Mouse (Mus musculus) kidney, adult 8-10 months (tissue): ENCODE data around the gene Snupn.

Experiments
- DNase-seq, 2 experiments: peaks; one replicate each; pipeline ENCODE4 v3.0.0; 2022

Gene Snupn

DNA sequence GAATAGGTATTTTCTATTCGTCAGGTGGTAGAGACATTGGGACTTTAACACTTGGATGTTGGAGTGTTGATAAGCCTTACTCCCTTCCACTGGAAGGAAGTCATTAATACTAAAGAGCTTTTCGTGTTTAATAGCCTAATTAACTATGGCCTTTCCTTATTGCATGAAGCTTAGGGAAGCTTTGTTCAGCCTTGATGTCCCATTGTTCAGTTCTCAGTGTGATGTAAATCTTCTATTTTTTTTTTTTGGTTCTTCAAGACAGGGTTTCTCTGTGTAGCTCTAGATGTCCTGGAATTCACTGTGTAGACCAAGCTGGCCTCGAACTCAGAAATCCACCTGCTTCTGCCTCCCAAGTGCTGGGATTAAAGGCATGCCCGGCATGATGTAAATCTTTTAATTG is 62.2 kb downstream of the Snupn start:
- DNase-seq = no peak

DNA sequence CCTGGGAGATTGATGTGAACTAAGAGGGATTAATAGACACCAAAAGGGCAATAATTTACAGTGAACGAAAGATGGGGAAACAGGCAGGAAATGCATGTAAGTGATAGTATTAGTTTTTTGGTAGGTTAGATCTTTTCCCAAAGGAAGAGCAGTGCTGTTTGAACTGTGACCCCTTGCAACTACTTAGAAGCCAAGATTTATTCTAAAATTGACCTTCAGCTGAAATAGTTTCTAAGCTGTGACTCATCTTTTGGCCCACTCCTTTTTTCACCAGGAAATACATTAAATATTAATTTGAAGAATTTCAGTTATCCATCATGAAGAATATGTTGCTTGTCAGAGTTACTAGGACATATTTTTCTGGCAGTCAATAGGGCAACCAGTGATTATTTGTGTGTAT is 63.1 kb downstream of the Snupn start:
- no peak for DNase-seq

DNA sequence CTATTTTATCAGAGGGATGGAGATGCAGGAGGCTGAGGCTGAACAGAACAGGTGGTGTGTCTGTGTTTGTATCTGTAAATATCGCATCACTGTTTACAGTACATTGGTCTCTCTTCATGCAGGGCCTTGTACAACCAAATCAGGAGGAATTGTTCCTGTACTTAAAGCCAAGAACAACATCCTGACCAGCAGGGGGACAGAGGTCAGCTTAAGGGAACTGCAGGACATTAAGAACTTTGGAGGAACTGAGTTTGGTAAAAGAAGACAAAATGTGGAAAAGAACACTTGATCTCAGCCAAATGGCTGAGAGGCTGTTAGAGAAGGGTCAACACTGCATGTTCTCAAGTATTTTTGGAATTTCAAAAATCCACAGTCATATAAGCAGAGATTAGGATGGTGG is 64.1 kb downstream of the Snupn start:
- DNase-seq = peak; percentile 45 to 56

DNA sequence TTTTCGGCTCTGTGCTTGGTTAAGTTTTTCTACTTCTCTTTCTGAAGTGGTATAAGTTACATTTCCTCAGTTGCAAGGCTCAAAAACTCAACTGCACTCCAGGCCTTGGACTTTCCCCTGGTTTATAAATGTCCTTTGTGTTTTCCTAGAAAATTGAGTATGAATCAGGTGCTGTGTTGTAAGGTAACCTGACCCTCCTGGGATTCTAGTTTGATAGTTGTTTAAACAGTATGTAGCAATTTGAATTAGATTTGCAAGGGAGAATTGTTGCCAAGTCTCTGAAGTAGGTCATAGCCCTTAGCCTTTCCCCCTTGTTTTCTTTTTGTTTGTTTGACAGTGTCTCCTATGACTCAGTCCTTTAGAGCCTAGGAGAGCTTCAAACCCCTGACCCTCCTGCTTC is 67.0 kb downstream of the Snupn start:
- DNase-seq = no peak

DNA sequence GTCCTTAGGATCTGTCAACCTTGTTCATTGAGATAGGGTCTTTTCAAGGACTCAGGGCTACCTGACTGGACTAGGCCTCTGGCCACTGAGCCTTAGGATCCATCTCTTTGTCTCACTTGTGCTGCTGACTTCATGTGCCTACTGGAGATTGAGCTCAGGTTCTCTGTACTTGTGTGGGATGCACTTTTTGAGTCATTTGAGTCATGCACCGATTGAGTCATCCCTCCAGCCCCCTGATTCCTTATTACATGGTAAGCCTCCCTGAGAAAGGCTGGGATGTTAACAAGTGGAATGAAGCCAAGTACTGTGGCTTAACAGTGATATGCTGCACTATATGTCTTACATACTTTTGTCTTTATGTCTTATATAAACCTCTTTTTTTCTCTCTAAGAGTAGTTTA is 81.1 kb downstream of the Snupn start:
- DNase-seq = no peak
